Mouse (Mus musculus): Measurements from ENCODE around the gene Rbp1. TPM values are rescaled to one million over a fixed set of nuclear protein-coding genes. Genes with fewer than 3 reads are reported as not detected.

Gene Rbp1
- 1 to 10 TPM; 5.0 to 5.4 TPM for total RNA-seq (2021)
- long read RNA-seq, transcript Rbp1-201 (4 exons, 2,652 nt): major isoform, 6 of 7 reads
- long read RNA-seq, partial matches to known transcripts: 1 of 7 reads
- long read RNA-seq, other reads (novel, unspliced or antisense): 0 of 7 reads

DNA sequence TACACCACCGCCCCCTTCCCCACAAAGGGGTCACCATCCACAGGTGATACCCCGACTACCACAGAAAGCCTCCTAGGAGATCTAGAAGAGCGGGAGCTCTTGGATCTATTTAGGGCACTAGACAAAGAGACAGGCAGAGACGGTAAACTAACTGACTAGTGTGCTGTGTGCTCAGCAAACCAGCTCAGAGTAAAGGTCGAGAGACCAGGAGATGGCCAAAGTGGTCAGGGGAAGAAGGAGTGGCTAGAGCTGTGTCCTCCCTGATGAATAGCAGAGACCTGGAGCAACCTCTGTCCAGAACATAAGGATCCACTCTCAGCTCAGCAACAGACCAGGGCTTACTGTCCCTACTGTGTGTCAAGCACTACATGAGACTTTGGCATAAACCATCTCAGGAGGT, at the start of gene Rbp1:
Gene Rbp1, plus strand, starts transcription at position 306 of the 400 bp plus-strand sequence.
- no peak for DNase-seq (ENCODE audit: low spot score in 2 of 2)

DNA sequence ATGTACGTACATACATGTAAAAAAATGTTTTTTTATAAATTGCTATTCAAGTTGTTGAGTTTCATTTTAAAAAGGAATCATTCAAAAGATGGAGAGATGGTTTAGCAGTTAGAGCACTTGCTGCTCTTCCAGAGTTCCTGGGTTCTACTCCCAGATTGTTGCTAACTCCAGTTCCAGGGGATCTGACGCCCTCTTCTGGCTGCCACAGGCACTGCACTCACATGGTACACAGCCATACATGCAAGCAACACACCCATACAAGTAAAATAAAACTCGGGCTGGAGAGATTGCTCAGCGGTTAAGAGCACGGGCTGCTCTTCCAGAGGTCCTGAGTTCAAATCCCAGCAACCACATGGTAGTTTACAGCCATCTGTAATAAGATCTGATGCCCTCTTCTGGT, 49.4 kb upstream of the Rbp1 start:
- no peak for DNase-seq (ENCODE audit: low spot score in 2 of 2)

GRCm38 (mm10) chr9:98374897-98375296, 47.9 kb upstream of the Rbp1 start:
- DNase-seq (ENCODE audit: low spot score in 2 of 2): no peak

DNA sequence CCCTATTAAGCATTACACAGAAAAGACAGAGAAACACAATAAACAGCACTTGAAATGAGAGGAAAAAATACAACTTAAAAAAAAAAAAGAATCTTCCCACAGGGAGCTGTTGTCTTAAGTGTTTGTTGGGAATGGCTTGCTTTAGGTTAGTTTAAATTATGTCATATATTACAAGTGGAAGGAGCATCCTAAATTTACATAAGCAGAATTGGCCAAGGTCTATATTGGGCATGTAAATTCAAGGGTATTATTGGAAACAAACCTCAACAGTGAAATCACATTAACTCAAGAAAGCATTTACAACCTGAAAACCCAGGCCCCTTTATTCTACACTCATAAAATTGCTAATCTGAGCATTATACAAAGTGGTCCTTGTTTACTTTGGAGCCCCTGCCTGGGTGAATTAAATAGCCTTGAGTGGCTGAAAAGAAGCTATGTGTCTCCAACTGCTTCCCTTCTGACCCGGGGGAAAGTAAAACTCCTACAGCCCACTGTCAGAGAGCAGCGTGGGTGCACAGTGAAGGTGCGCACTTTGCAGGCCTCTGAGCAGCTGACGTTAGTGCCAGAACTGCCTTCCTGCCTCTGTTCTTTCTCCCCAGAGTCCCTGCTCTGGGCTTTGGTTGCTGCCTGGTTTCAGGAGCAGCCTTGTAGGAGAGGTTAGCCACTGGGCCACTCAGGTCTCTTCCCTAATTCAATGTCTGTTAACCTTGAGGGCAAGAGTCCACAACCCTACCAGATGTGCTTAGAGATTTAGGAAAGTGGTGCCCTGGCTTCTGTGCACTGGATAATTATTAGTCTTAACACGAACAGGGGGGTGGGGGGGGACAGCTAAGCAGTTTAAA, 47.2 kb upstream of the Rbp1 start:
- DNase-seq (ENCODE audit: low spot score in 2 of 2): no peak

DNA sequence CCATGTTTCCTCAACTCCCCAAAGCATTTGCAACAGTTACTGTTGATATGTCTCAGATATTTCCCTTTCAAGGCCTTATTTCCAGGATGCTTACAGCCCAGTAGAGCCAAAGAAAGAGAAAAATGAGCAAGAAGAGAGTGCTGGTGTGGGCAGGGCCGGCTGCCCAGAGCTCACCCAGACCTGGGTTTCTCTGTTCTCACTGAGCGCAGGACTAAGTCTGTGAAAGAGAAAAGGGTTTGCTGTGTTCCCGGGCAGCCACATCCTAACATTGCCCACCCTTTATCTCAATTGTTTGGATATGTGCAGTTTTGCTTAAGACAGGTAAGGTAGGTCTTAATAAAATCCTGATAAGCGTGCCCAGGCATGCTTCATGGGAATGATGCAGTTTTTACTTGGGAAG, 43.0 kb upstream of the Rbp1 start:
- DNase-seq (ENCODE audit: low spot score in 2 of 2): no peak

- DNase-seq (ENCODE audit: low spot score in 2 of 2): no peak
Observed at GRCm38 (mm10) chr9:98380593-98380992, 42.2 kb upstream of the Rbp1 start.

DNA sequence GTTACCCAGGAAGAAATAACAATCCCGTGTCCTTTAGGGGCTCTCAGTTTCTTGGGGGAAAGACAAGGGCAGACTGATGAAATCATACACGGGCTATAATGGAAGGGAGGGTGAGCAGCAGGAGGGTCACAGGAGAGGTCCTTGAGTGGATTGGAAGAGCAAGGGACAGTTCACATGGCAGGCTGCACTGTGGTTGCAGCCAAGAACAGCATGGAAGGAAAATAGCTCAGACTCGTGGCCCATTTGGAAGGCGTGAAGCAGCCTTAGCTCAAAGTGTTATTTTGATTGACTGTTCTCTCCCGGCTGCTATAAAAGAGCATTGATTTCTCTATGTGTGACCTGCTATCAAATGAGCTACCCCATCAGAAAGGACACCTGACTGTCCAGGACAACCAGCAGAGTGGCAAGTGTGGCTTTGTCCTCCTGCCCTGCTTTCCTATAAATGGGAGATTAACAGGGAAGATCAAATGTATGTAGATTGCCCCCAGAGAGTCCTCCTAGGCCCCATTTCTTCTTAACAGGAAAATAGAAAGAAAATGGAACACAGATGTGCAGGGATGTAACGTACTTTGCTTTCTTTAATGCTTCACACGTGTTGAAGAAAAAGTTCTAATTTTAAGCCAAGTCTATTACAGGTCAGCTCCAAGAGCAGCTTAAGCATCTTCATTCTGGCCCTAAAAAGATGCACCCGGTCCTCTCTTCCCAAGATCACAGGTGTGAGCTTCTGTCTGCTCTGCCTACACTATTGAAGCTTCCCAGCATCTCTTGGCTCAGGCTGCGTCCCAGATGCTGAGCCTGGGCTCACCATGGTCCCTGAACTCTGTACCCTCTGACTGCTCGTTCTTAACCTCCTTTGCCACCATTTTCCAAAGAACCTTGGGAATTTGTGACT, 34.8 kb upstream of the Rbp1 start:
- no peak for DNase-seq (ENCODE audit: low spot score in 2 of 2)

GRCm38 (mm10) chr9:98388633-98388965, 34.2 kb upstream of the Rbp1 start:
- DNase-seq (ENCODE audit: low spot score in 2 of 2): peak; percentile 14 to 50

GRCm38 (mm10) chr9:98393496-98393895, 29.3 kb upstream of the Rbp1 start:
- no peak for DNase-seq (ENCODE audit: low spot score in 2 of 2)

DNA sequence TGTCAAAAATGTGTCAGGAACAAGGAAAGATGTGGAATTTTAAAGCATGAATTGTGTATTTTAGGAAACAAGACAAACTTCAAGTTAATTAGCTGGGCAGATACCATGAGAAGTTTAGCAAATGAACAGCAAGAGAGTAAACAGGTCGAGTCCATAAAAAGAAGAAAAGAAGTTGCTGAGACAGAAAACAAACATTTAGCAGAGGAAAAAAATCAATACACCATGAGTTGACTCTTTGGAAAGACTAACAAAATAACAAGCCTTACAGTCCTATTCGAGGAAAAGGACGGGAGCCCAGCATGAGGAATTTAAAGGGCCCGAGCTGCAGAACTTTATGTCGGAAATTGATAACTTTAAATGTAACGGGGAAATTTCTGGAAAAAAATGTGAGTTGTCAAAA, 25.6 kb upstream of the Rbp1 start:
- no peak for DNase-seq (ENCODE audit: low spot score in 2 of 2)

DNA sequence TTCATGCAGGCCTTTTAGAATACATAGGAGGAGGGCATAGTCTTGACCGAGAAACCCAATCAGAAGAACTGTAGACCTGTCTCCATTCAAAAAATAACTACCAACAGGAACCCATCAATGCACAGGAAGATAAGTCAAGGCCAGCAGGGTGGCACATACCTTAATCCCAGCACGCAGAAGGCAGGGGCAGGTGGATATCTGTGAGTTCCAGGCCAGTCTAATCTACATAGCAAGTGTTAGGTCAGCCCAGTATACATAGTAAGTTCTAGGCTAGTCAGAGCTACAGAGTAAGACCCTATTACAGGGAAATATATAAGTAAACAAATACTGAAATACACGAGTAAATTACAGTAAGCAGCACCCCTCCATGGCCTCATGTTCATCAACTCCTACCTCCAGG, 24.9 kb upstream of the Rbp1 start:
- DNase-seq (ENCODE audit: low spot score in 2 of 2): no peak

- peak; percentile 57 to 60 for DNase-seq (ENCODE audit: low spot score in 2 of 2)
Observed at GRCm38 (mm10) chr9:98400185-98400894, 22.4 kb upstream of the Rbp1 start.

- DNase-seq (ENCODE audit: low spot score in 2 of 2): no peak
Observed at GRCm38 (mm10) chr9:98401611-98402010, 21.1 kb upstream of the Rbp1 start.

DNA sequence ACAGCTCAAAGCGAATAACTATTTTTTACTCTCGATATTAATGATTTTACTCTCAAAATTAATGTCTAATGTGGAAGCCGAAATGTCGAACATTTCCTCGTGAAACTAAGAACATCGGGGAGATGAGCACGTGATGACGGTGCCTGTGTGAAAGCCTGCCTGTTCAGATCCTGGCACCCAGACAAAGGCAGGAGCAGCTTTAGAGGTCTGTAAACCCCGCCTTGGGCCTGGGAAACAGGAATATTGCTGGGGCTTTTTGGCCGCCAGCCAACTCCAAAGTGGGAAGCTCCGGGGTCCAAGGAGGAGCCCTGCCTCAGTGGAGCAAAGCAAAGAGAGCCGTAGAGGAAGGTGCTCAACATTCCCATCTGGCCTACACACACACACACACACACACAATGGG, 15.0 kb upstream of the Rbp1 start:
- no peak for DNase-seq (ENCODE audit: low spot score in 2 of 2)

GRCm38 (mm10) chr9:98409137-98409536, 13.6 kb upstream of the Rbp1 start:
- peak; percentile 33 to 83 for DNase-seq (ENCODE audit: low spot score in 2 of 2)

GRCm38 (mm10) chr9:98415427-98415826, 7.3 kb upstream of the Rbp1 start:
- no peak for DNase-seq (ENCODE audit: low spot score in 2 of 2)

GRCm38 (mm10) chr9:98417919-98418318, 4.8 kb upstream of the Rbp1 start:
- DNase-seq (ENCODE audit: low spot score in 2 of 2): peak in 1 of 2 experiments; percentile 18

- no peak for DNase-seq (ENCODE audit: low spot score in 2 of 2)
Observed at GRCm38 (mm10) chr9:98418346-98418745, 4.4 kb upstream of the Rbp1 start.

DNA sequence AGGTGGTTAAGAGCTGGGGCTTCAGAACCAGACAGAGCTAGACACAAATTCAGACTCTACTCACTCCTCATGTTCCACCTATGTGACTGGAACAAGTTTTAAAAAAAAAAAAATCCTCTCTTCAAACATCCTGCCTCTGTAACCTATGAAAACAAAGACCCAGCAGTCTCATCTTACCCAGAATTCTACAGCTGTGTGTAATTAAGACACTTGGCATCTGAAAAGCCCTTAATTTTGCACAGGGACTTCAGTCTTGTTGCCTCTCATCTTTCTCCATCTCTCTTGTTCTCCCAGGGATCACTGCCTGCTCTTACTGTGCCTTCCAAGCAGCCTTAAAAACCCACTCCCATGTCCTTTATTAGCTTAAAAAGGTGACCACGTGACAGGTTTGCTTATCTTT, 2.1 kb upstream of the Rbp1 start:
- no peak for DNase-seq (ENCODE audit: low spot score in 2 of 2)

DNA sequence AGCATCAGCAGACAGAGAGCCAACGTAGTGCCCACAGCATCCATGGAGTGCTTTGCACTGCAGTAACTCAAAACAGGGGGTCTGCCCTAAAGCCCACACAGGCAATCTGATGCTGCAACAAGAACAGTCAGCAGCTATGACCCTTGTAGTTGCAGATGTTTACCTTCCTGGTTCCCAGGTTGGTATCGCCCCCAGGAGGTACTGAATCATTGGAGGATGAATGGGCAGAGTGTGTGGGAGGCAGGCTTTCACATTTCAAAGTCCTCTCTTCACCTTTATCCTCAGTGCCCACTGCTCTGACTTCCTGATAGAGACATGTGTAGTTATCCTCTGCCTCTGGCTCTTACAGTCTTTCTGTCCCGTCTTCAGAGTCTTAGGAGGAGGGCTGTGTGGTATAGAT, 858 bp upstream of the Rbp1 start:
- DNase-seq (ENCODE audit: low spot score in 2 of 2): no peak

GRCm38 (mm10) chr9:98423691-98424090, 930 bp downstream of the Rbp1 start:
- DNase-seq (ENCODE audit: low spot score in 2 of 2): no peak
